Mouse (Mus musculus): ENCODE measurements at regions not wholly inside any gene's neighbourhood (a gene's known extent, or its start where the extent isn't known, plus 50 kb on each side); places are given as distances from the start of the nearest gene placed in this dataset.
A peak's percentile ranks its signal among the peaks of the same experiment; 100 is the strongest.

GRCm38 (mm10) chr13:18063677-18064076, 70.5 kb upstream of the Yae1d1 start:
- DNase-seq (ENCODE audit: low read depth, low spot score), result no peak

GRCm38 (mm10) chr13:18060265-18060664, 67.1 kb upstream of the Yae1d1 start:
- DNase-seq (ENCODE audit: low read depth, low spot score), result no peak

- peak; percentile 43 for DNase-seq (ENCODE audit: low read depth, low spot score)
Observed at GRCm38 (mm10) chr13:18057231-18057912, 64.2 kb upstream of the Yae1d1 start.

- DNase-seq (ENCODE audit: low read depth, low spot score), result no peak
Observed at GRCm38 (mm10) chr13:18056816-18057215, 63.7 kb upstream of the Yae1d1 start.

- no peak for DNase-seq (ENCODE audit: low read depth, low spot score)
Observed at GRCm38 (mm10) chr13:18043154-18043553, 50.0 kb upstream of the Yae1d1 start.

Measured in CD4-positive helper T cell, adult 2 months (primary cell).